Mouse (Mus musculus): ENCODE results near the gene Cfap45. TPM values are rescaled to one million over a fixed set of nuclear protein-coding genes. Genes with fewer than 3 reads are reported as not detected.

The Cfap45 gene
- total RNA-seq, 2 experiments from 2014 or later = 3.1 to 4.3 TPM

DNA sequence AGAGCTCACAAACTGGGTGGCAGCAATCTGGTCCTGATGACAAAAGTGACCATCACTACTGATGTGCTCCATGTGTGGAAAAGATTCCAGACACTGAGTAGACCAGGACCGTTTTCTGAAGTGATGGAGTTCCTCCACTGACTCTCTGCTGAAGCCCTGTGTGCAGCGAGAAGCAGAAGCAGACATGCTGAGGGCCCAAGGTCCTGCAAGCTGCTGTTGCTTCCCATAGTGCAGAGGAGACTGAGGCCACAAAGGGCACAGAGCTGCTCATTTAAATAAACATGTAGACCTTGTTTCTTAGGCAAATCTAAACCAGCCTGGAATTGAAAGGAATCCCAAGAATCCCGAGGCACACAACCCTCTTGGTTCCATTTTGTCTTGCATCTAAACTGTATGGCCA, 72.7 kb downstream of the Cfap45 start:
- intact Hi-C loops (cut with DNase I) = no loop called here
- DNase-seq (ENCODE audit: extremely low spot score in 1 of 2, low spot score in 2 of 2) = no peak

DNA sequence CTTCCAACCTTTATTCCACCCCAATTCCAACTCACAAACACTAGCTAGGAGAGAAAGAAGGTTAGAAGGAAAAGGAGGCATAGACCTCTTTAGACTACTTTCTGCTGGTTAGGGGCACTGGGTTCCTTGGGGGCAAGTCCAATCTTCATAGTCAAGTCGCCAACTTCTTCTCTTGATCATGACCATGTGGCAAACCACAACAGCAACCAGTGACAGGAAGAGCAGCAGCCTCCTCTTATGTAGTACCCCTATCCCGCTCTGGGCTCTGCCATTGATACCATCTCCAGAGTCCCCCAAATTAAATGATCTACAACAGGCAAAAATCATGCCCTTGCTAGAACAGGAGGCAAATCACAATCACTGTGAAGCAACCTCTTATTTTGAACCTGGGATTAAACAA, 73.4 kb downstream of the Cfap45 start:
- intact Hi-C loops (cut with DNase I) = no loop called here
- DNase-seq (ENCODE audit: extremely low spot score in 1 of 2, low spot score in 2 of 2) = no peak

DNA sequence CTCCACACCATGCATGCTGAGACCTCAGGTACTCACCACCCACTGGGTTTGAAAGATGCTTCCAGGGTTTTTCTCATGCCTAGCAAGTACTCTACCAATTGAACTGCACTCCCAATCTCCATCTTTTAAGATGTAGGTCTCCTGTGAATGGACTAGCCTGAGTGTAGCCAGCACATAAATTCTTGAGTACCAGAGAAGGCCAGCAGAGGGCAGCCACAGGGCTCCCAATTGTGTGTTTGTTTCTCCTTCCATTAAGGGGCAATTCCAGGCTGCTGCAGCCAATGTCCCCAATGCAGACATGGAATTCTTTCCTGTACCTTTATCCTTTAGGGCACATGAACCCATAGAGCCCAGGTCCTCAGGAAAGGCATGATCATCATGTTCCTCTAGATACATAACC, 73.9 kb downstream of the Cfap45 start:
- intact Hi-C loops (cut with DNase I) = no loop called here
- peak in 1 of 2 experiments; percentile 40 for DNase-seq (ENCODE audit: extremely low spot score in 1 of 2, low spot score in 2 of 2)

Other genes starting within 250 kb of the Cfap45 start
- gene Atp1a2, start 222.7 kb upstream of the Cfap45 start, total RNA-seq (2021) = 100 to 1,000 TPM; 393 to 413 TPM
- 10 to 100 TPM; 77.8 to 84.5 TPM for gene Kcnj9, start 191.5 kb upstream of the Cfap45 start, total RNA-seq (2021)
- 10 to 100 TPM; 68.5 to 69.3 TPM for gene Kcnj10, start 179.6 kb upstream of the Cfap45 start, total RNA-seq (2021)
- gene Pigm, start 144.3 kb upstream of the Cfap45 start, total RNA-seq (2021) = 10 to 100 TPM in 1 of 2 experiments, 1 to 10 TPM in 1; 9.8 to 10.6 TPM
- gene Slamf9, start 45.4 kb upstream of the Cfap45 start, total RNA-seq (2021) = under 1 TPM; 0.43 to 0.81 TPM
- gene Igsf9, start 39.0 kb upstream of the Cfap45 start, total RNA-seq (2021) = 10 to 100 TPM; 19.2 to 27.4 TPM
- gene Tagln2, start 20.8 kb upstream of the Cfap45 start, total RNA-seq (2021) = 10 to 100 TPM; 17.0 to 18.6 TPM
- gene Vsig8, start 35.1 kb downstream of the Cfap45 start, total RNA-seq (2021) = 1 to 10 TPM in 1 of 2 experiments, under 1 TPM in 1; 0.53 to 1.4 TPM
- gene Slamf8, start 69.8 kb downstream of the Cfap45 start, total RNA-seq (2021) = not detected
- gene Fcrl6, start 81.8 kb downstream of the Cfap45 start, total RNA-seq (2021) = not detected
- gene Dusp23, start 112.2 kb downstream of the Cfap45 start, total RNA-seq (2021) = 1 to 10 TPM; 7.7 to 8.2 TPM
- gene Crp, start 177.3 kb downstream of the Cfap45 start, total RNA-seq (2021) = not detected

Data from left cerebral cortex, postnatal 10 days (tissue).